Mouse (Mus musculus) hindbrain, embryonic 14.5 days (tissue): ENCODE measurements at regions not wholly inside any gene's neighbourhood (a gene's known extent, or its start where the extent isn't known, plus 50 kb on each side); places are given as distances from the start of the nearest gene placed in this dataset.

Experiments
- ATAC-seq: fragments of 200-750 bp; cut with Nextera tagmentation; 2 replicates; pipeline ENCODE4 v1.8.0; 2017; ENCODE audit warnings: moderate number of reproducible peaks, mild to moderate bottlenecking, moderate TSS enrichment, moderate library complexity; ENCODE audit not compliant: low FRiP score
- DNase-seq: peaks from one replicate; pipeline ENCODE4 v3.0.0-alpha.2; 2015; ENCODE audit warnings: low spot score
- H3K27ac ChIP-seq: fragments of 300-500 bp; sonication (generic); 2 replicates; pipeline ENCODE4 v1.5.1; 2014; ENCODE audit warnings: mild to moderate bottlenecking, moderate library complexity
- H3K27me3 ChIP-seq: fragments of 300-500 bp; sonication (generic); 2 replicates; pipeline ENCODE4 v1.6.1; 2014; ENCODE audit warnings: mild to moderate bottlenecking, low read length, mixed read lengths; ENCODE audit not compliant: control insufficient read depth, insufficient read depth
- H3K36me3 ChIP-seq: fragments of 300-500 bp; sonication (generic); replicated peaks from 2 replicates; pipeline ENCODE4 v1.6.1; 2014; ENCODE audit not compliant: control insufficient read depth, insufficient read depth
- H3K4me1 ChIP-seq: fragments of 300-500 bp; sonication (generic); replicated peaks from 2 replicates; pipeline ENCODE4 v1.6.1; 2014; ENCODE audit warnings: antibody characterized with exemption, low read length, mixed read lengths; ENCODE audit not compliant: control insufficient read depth, insufficient read depth
- H3K4me2 ChIP-seq: fragments of 300-500 bp; sonication (generic); replicated peaks from 2 replicates; pipeline ENCODE4 v1.6.1; 2014; ENCODE audit warnings: mild to moderate bottlenecking, moderate library complexity
- H3K4me3 ChIP-seq: fragments of 300-500 bp; sonication (generic); replicated peaks from 2 replicates; pipeline ENCODE4 v1.5.1; 2014; ENCODE audit warnings: mild to moderate bottlenecking, low read length
- H3K9ac ChIP-seq: fragments of 300-500 bp; sonication (generic); 2 replicates; pipeline ENCODE4 v1.6.1; 2014
- H3K9me3 ChIP-seq: fragments of 300-500 bp; sonication (generic); 2 replicates; pipeline ENCODE4 v1.6.1; 2016; ENCODE audit warnings: low read length; ENCODE audit not compliant: control insufficient read depth
- WGBS: fragments of 180-500 bp; shearing (Covaris S2); extraction: QIAGEN DNeasy Blood & Tissue Kit; methylation state at CpG from one replicate; pipeline ENCODE4 v1.1.7; 2014; 5-methylcytosine and 5-hydroxymethylcytosine counted together

DNA sequence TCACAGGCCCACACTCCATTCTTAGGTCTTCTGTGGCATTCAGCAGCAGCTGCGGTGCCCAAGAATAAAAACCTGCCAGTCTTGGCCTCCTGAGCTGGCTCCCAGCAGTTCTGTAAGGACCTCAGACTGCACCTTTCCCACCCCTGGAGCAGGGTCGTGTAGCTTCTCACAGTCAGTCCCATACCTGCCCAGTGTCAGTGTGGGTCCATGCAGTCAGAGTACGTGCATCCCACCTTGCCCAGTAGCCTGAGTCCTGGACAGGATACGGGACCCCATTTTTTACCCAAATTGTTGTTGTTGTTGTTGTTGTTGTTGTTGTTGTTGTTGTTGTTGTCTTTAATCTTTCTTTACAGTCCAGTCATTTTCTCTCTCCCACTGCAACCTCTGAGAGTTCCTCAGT is 6811.3 kb downstream of the 9330182O14Rik start:
- no peak overlapping the region for H3K27ac ChIP-seq
- H3K36me3 ChIP-seq, result no peaks in the 10 kb centered on the region
- H3K27me3 ChIP-seq, result no peaks in the 10 kb centered on the region
- ATAC-seq (no peak), DNase-seq (no peak)
- H3K9me3 ChIP-seq, result no peaks in the 10 kb centered on the region
- no peak overlapping the region for H3K4me2 ChIP-seq
- no peak overlapping the region for H3K4me3 ChIP-seq
- H3K4me1 ChIP-seq, result no peaks in the 10 kb centered on the region
- WGBS, result 92% methylated on average over 4 of the region's 4 CpGs
- H3K9ac ChIP-seq, result no peak overlapping the region

- no peak for ATAC-seq
- DNase-seq, result peak; percentile 64
- H3K4me2 ChIP-seq, result no peak overlapping the region
- no peaks in the 10 kb centered on the region for H3K36me3 ChIP-seq
- no peak overlapping the region for H3K27ac ChIP-seq
- H3K27me3 ChIP-seq, result no peaks in the 10 kb centered on the region
- H3K4me3 ChIP-seq, result no peak overlapping the region
- WGBS, result 51% methylated on average over 3 of the region's 3 CpGs
- H3K9me3 ChIP-seq, result no peaks in the 10 kb centered on the region
- H3K9ac ChIP-seq, result no peak overlapping the region
- H3K4me1 ChIP-seq, result no peaks in the 10 kb centered on the region
Observed at GRCm38 (mm10) chr15:46990201-46990600, 6856.0 kb downstream of the 9330182O14Rik start.

- no peaks in the 10 kb centered on the region for H3K36me3 ChIP-seq
- no peaks in the 10 kb centered on the region for H3K4me1 ChIP-seq
- H3K9ac ChIP-seq, result no peak overlapping the region
- no peak for ATAC-seq
- H3K27ac ChIP-seq, result no peak overlapping the region
- no peak overlapping the region for H3K4me2 ChIP-seq
- H3K9me3 ChIP-seq, result no peaks in the 10 kb centered on the region
- H3K27me3 ChIP-seq, result no peaks in the 10 kb centered on the region
- H3K4me3 ChIP-seq, result no peak overlapping the region
- DNase-seq, result no peak
- 60% methylated on average over 3 of the region's 3 CpGs for WGBS
Observed at GRCm38 (mm10) chr15:46997106-46997505, 6862.9 kb downstream of the 9330182O14Rik start.
